Mouse (Mus musculus) lung, postnatal 0 days (tissue): ENCODE measurements at regions not wholly inside any gene's neighbourhood (a gene's known extent, or its start where the extent isn't known, plus 50 kb on each side); places are given as distances from the start of the nearest gene placed in this dataset.

Experiments used
- CTCF ChIP-seq: IDR thresholded peaks from 2 replicates; pipeline ENCODE4 v1.5.1; 2016; ENCODE audit warnings: antibody characterized with exemption, mild to moderate bottlenecking
- EP300 ChIP-seq: IDR thresholded peaks from 2 replicates; pipeline ENCODE4 v1.6.1; 2016; ENCODE audit warnings: antibody characterized with exemption, mild to moderate bottlenecking, control low read depth

DNA sequence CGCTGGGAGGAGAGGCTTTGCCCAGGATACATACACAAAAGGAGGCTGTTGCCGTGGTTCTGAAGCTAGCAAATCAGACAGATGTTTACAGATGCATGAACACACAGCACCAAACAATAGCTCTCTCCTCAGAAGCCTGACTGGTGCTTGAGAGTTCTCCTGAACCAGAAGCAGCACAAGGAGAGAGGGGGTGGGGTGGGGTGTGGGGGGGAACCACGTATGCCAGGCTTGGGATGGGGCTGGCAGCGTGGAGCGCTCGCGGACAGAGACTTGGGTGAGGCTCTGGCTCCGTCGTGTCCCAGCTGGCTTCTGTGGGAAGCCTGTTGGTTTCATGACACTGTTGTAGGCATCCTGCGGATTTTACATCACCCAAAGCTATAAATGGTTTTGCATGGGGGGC lies 55.1 kb upstream of the Acbd6 start:
- TF ChIP-seq CTCF (no peak), EP300 (no peak)
